Mouse (Mus musculus): ENCODE measurements at regions not wholly inside any gene's neighbourhood (a gene's known extent, or its start where the extent isn't known, plus 50 kb on each side); places are given as distances from the start of the nearest gene placed in this dataset.

- DNase-seq (ENCODE audit: extremely low spot score in 1 of 2, low spot score in 1 of 2), result no peak
Observed at GRCm38 (mm10) chr5:82472146-82472545, 882.8 kb downstream of the Tecrl start.

- DNase-seq (ENCODE audit: extremely low spot score in 1 of 2, low spot score in 1 of 2), result peak in 1 of 2 experiments; percentile 10
Observed at GRCm38 (mm10) chr5:82464272-82464671, 890.7 kb downstream of the Tecrl start.

GRCm38 (mm10) chr5:82441288-82441687 is 913.7 kb downstream of the Tecrl start:
- peak; percentile 29 to 47 for DNase-seq (ENCODE audit: extremely low spot score in 1 of 2, low spot score in 1 of 2)

- DNase-seq (ENCODE audit: extremely low spot score in 1 of 2, low spot score in 1 of 2), result peak in 1 of 2 experiments; percentile 11
Observed at GRCm38 (mm10) chr5:82440126-82440525, 914.9 kb downstream of the Tecrl start.

GRCm38 (mm10) chr5:82420396-82420795 is 934.6 kb downstream of the Tecrl start:
- no peak for DNase-seq (ENCODE audit: extremely low spot score in 1 of 2, low spot score in 1 of 2)

- peak in 1 of 2 experiments; percentile 6 for DNase-seq (ENCODE audit: extremely low spot score in 1 of 2, low spot score in 1 of 2)
Observed at GRCm38 (mm10) chr5:82396632-82397234, 958.3 kb downstream of the Tecrl start.

- peak in 1 of 2 experiments; percentile 7 for DNase-seq (ENCODE audit: extremely low spot score in 1 of 2, low spot score in 1 of 2)
Observed at GRCm38 (mm10) chr5:82361624-82362023, 993.4 kb downstream of the Tecrl start.

GRCm38 (mm10) chr5:82356336-82356735 is 998.7 kb downstream of the Tecrl start:
- no peak for DNase-seq (ENCODE audit: extremely low spot score in 1 of 2, low spot score in 1 of 2)

- no peak for DNase-seq (ENCODE audit: extremely low spot score in 1 of 2, low spot score in 1 of 2)
Observed at GRCm38 (mm10) chr5:82351089-82351488, 1003.9 kb downstream of the Tecrl start.

GRCm38 (mm10) chr5:82346672-82347071 is 1008.3 kb downstream of the Tecrl start:
- DNase-seq (ENCODE audit: extremely low spot score in 1 of 2, low spot score in 1 of 2), result peak; percentile 31 to 91

- DNase-seq (ENCODE audit: extremely low spot score in 1 of 2, low spot score in 1 of 2), result no peak
Observed at GRCm38 (mm10) chr5:82324354-82324753, 1030.6 kb downstream of the Tecrl start.

GRCm38 (mm10) chr5:82319709-82320333 is 1035.2 kb downstream of the Tecrl start:
- peak in 1 of 2 experiments; percentile 35 for DNase-seq (ENCODE audit: extremely low spot score in 1 of 2, low spot score in 1 of 2)

GRCm38 (mm10) chr5:82312054-82312453 is 1042.9 kb downstream of the Tecrl start:
- DNase-seq (ENCODE audit: extremely low spot score in 1 of 2, low spot score in 1 of 2), result no peak

GRCm38 (mm10) chr5:82288069-82288845 is 1066.7 kb downstream of the Tecrl start:
- peak in 1 of 2 experiments; percentile 2 for DNase-seq (ENCODE audit: extremely low spot score in 1 of 2, low spot score in 1 of 2)

- DNase-seq (ENCODE audit: extremely low spot score in 1 of 2, low spot score in 1 of 2), result no peak
Observed at GRCm38 (mm10) chr5:82253356-82254104, 1101.5 kb downstream of the Tecrl start.

GRCm38 (mm10) chr5:82226329-82226728 is 1128.7 kb downstream of the Tecrl start:
- DNase-seq (ENCODE audit: extremely low spot score in 1 of 2, low spot score in 1 of 2), result no peak

- no peak for DNase-seq (ENCODE audit: extremely low spot score in 1 of 2, low spot score in 1 of 2)
Observed at GRCm38 (mm10) chr5:82223622-82224021, 1131.4 kb downstream of the Tecrl start.

- no peak for DNase-seq (ENCODE audit: extremely low spot score in 1 of 2, low spot score in 1 of 2)
Observed at GRCm38 (mm10) chr5:82203606-82204005, 1151.4 kb downstream of the Tecrl start.

All from frontal cortex, adult 2 months (tissue).